8 mouse cellular contexts compared by ENCODE assay signal in genomic region chr2:122368081-122368971, GRCm38 (mm10). TPM values are rescaled to one million over a fixed set of nuclear protein-coding genes. Genes with fewer than 3 reads are reported as not detected.
DNase-seq lines count a peak whose midpoint lies in the region; ATAC-seq and TF ChIP-seq lines count a peak whose summit lies in the region.

No protein-coding gene starts in this region.

- peak overlapping the region; percentile 80 for H3K4me2 ChIP-seq in embryonic facial prominence, embryonic 13.5 days
- H3K4me2 ChIP-seq in intestine, embryonic 15.5 days (replicated peaks), result peak overlapping the region; percentile 88
- peak overlapping the region; percentile 97 for H3K4me2 ChIP-seq in liver, embryonic 16.5 days (ENCODE audit: low read depth, low read length)
- H3K4me2 ChIP-seq in stomach, embryonic 14.5 days (replicated peaks; ENCODE audit: low read depth, low read length), result peak overlapping the region; percentile 80

- TF ChIP-seq CTCF in gastrocnemius, adult 2 months (IDR thresholded peaks at IDR 0.05), result peak; percentile 14; the same call in 1 of the 2 replicates
- no peak for TF ChIP-seq CTCF in G1E (IDR thresholded peaks at IDR 0.05; ENCODE audit: low read depth, low read length)

- H3K27ac ChIP-seq in gastrocnemius, adult 2 months, result peak overlapping the region; percentile 86
- peak overlapping the region; percentile 44; the same call in 1 of the 2 replicates for H3K27ac ChIP-seq in embryonic facial prominence, embryonic 13.5 days
- peak overlapping the region; percentile 62; the same call in 1 of the 2 replicates for H3K27ac ChIP-seq in intestine, embryonic 15.5 days
- H3K27ac ChIP-seq in liver, embryonic 16.5 days (ENCODE audit: low read length), result peak overlapping the region; percentile 57
- peak overlapping the region; percentile 63; the same call in 1 of the 2 replicates for H3K27ac ChIP-seq in stomach, embryonic 14.5 days (ENCODE audit: low read length)

- H3K9me3 ChIP-seq in G1E (replicated peaks), result no peaks in the 10 kb centered on the region
- no peaks in the 10 kb centered on the region for H3K9me3 ChIP-seq in embryonic facial prominence, embryonic 13.5 days
- H3K9me3 ChIP-seq in intestine, embryonic 15.5 days, result no peaks in the 10 kb centered on the region
- H3K9me3 ChIP-seq in liver, embryonic 16.5 days (replicated peaks; ENCODE audit: control insufficient read depth, low read length), result no peaks in the 10 kb centered on the region
- H3K9me3 ChIP-seq in stomach, embryonic 14.5 days (ENCODE audit: control insufficient read depth, low read depth, low read length), result no peaks in the 10 kb centered on the region

- H3K4me1 ChIP-seq in G1E (ENCODE audit: insufficient read depth, low read depth, low read length), result peaks cover 31% of the 10 kb centered on the region
- H3K4me1 ChIP-seq in embryonic facial prominence, embryonic 13.5 days, result peaks cover 27% of the 10 kb centered on the region
- H3K4me1 ChIP-seq in intestine, embryonic 15.5 days (replicated peaks), result peaks cover 18% of the 10 kb centered on the region
- H3K4me1 ChIP-seq in liver, embryonic 16.5 days (ENCODE audit: control insufficient read depth, low read depth, low read length), result peaks cover 46% of the 10 kb centered on the region
- H3K4me1 ChIP-seq in stomach, embryonic 14.5 days (ENCODE audit: control insufficient read depth, insufficient read depth, low read length), result peaks cover 9% of the 10 kb centered on the region; the same call in 1 of the 2 replicates

- H3K4me3 ChIP-seq in gastrocnemius, adult 2 months, result peak overlapping the region; percentile 91
- H3K4me3 ChIP-seq in G1E (ENCODE audit: low read depth, low read length), result peak overlapping the region; percentile 72
- H3K4me3 ChIP-seq in embryonic facial prominence, embryonic 13.5 days, result peak overlapping the region; percentile 87
- H3K4me3 ChIP-seq in intestine, embryonic 15.5 days (replicated peaks), result peak overlapping the region; percentile 89
- peak overlapping the region; percentile 79 for H3K4me3 ChIP-seq in liver, embryonic 16.5 days (ENCODE audit: low read depth, low read length)
- H3K4me3 ChIP-seq in stomach, embryonic 14.5 days (ENCODE audit: low read depth, low read length), result peak overlapping the region; percentile 89

- intact Hi-C loops in gastrocnemius, adult 2 months (cut with DNase I), result no loop called here
- intact Hi-C loops in gastrocnemius, postnatal 36 days (cut with DNase I), result loop anchor here (5.0 kb wide), 1 partner anchor 204 kb away; no protein-coding TSS in a partner anchor

- DNase-seq in gastrocnemius, adult 2 months, result peak; percentile 65
- DNase-seq in gastrocnemius, postnatal 36 days, result no peak
- DNase-seq in G1E (ENCODE audit: low spot score), result peak; percentile 47
- no peak for DNase-seq in layer of hippocampus, postnatal 36 days

- no peaks in the 10 kb centered on the region for H3K36me3 ChIP-seq in G1E (replicated peaks)
- H3K36me3 ChIP-seq in embryonic facial prominence, embryonic 13.5 days, result peaks cover 13% of the 10 kb centered on the region
- H3K36me3 ChIP-seq in intestine, embryonic 15.5 days, result no peaks in the 10 kb centered on the region
- 0 out of 2 replicates have a peak, but pooled peaks cover 3% of the 10 kb centered on the region for H3K36me3 ChIP-seq in liver, embryonic 16.5 days (ENCODE audit: control insufficient read depth, insufficient read depth)
- H3K36me3 ChIP-seq in stomach, embryonic 14.5 days (ENCODE audit: control insufficient read depth, insufficient read depth, low read length), result no peaks in the 10 kb centered on the region

- H3K27me3 ChIP-seq in G1E (ENCODE audit: insufficient read depth, low read length), result peaks cover 39% of the 10 kb centered on the region
- H3K27me3 ChIP-seq in embryonic facial prominence, embryonic 13.5 days, result peaks cover 6% of the 10 kb centered on the region; the same call in 1 of the 2 replicates
- H3K27me3 ChIP-seq in intestine, embryonic 15.5 days (replicated peaks), result no peaks in the 10 kb centered on the region
- H3K27me3 ChIP-seq in liver, embryonic 16.5 days (ENCODE audit: control insufficient read depth, insufficient read depth, low read depth, low read length), result no peaks in the 10 kb centered on the region
- no peaks in the 10 kb centered on the region for H3K27me3 ChIP-seq in stomach, embryonic 14.5 days (ENCODE audit: control insufficient read depth, insufficient read depth, low read length)

- WGBS in embryonic facial prominence, embryonic 13.5 days, result under 1% methylated on average over 41 of the region's 55 CpGs
- WGBS in intestine, embryonic 15.5 days, result 2% methylated on average over 44 of the region's 55 CpGs
- WGBS in liver, embryonic 16.5 days (ENCODE audit: insufficient replicate concordance), result 4% methylated on average over 28 of the region's 55 CpGs
- under 1% methylated on average over 46 of the region's 55 CpGs for WGBS in stomach, embryonic 14.5 days

- peak overlapping the region; percentile 90 for H3K9ac ChIP-seq in embryonic facial prominence, embryonic 13.5 days
- peak overlapping the region; percentile 80 for H3K9ac ChIP-seq in intestine, embryonic 15.5 days
- H3K9ac ChIP-seq in liver, embryonic 16.5 days (ENCODE audit: low read depth, low read length), result peak overlapping the region; percentile 83
- H3K9ac ChIP-seq in stomach, embryonic 14.5 days (replicated peaks; ENCODE audit: low read depth, low read length), result peak overlapping the region; percentile 81

- no peak for ATAC-seq in G1E (ENCODE audit: extremely low read depth, insufficient number of reproducible peaks, low FRiP score, poor library complexity, severe bottlenecking)
- peak; percentile 49 for ATAC-seq in embryonic facial prominence, embryonic 13.5 days (ENCODE audit: insufficient number of reproducible peaks, insufficient read depth, low FRiP score, low TSS enrichment, low read depth)
- peak; percentile 75 for ATAC-seq in intestine, embryonic 15.5 days
- peak; percentile 11 for ATAC-seq in liver, embryonic 16.5 days (ENCODE audit: low read depth)
- peak; percentile 64; the same call in 1 of the 2 replicates for ATAC-seq in stomach, embryonic 14.5 days (ENCODE audit: insufficient number of reproducible peaks, insufficient read depth, low FRiP score, low read depth)

RNA-seq across cellular contexts. Expression of gene Shf, which starts 0.6 kb away (rescaled TPM):
- 1 to 10 TPM; 2.1 to 2.9 TPM for total RNA-seq in gastrocnemius, adult 2 months (2021)
- 1 to 10 TPM; 1.9 to 2.1 TPM for total RNA-seq in gastrocnemius, postnatal 36 days (2021)
- total RNA-seq in G1E (2014; fragmentation: Nextera tagmentation) (not detected in 2 replicates), G1E (2017) (0.22 and 0.35 TPM in 2 replicates)
- 0.27 and 0.54 TPM in 2 replicates for polyA plus RNA-seq in G1E (2012)
- polyA plus RNA-seq in embryonic facial prominence, embryonic 13.5 days (2015; fragmentation: Nextera tagmentation; extraction: Ambion mirVana), result 4.3 and 6.6 TPM in 2 replicates
- polyA plus RNA-seq in intestine, embryonic 15.5 days (2015; fragmentation: Nextera tagmentation; extraction: Ambion mirVana), result 2.7 and 3.6 TPM in 2 replicates
- polyA plus RNA-seq in liver, embryonic 16.5 days (2015; fragmentation: Nextera tagmentation; extraction: Ambion mirVana), result 0.89 and 1.3 TPM in 2 replicates
- polyA plus RNA-seq in stomach, embryonic 14.5 days (2014; fragmentation: Nextera tagmentation; extraction: Ambion mirVana), result 3.8 and 5.2 TPM in 2 replicates
- 10 to 100 TPM; 56.6 to 60.0 TPM for total RNA-seq in layer of hippocampus, postnatal 36 days (2021)

RNA-seq across cellular contexts. Expression of gene Duox1, which starts 52.9 kb away (rescaled TPM):
- under 1 TPM; 0.43 to 0.73 TPM for total RNA-seq in gastrocnemius, adult 2 months (2021)
- total RNA-seq in gastrocnemius, postnatal 36 days (2021), result under 1 TPM; 0.47 to 0.66 TPM
- not detected in 2 replicates for total RNA-seq in G1E (2014; fragmentation: Nextera tagmentation)
- total RNA-seq in G1E (2017), result not detected in 2 replicates
- polyA plus RNA-seq in G1E (2012), result not detected in 2 replicates
- 0.31 and 0.32 TPM in 2 replicates for polyA plus RNA-seq in embryonic facial prominence, embryonic 13.5 days (2015; fragmentation: Nextera tagmentation; extraction: Ambion mirVana)
- polyA plus RNA-seq in intestine, embryonic 15.5 days (2015; fragmentation: Nextera tagmentation; extraction: Ambion mirVana), result 0.03 and 0.08 TPM in 2 replicates
- polyA plus RNA-seq in liver, embryonic 16.5 days (2015; fragmentation: Nextera tagmentation; extraction: Ambion mirVana), result not detected in 2 replicates
- 0.36 and 0.53 TPM in 2 replicates for polyA plus RNA-seq in stomach, embryonic 14.5 days (2014; fragmentation: Nextera tagmentation; extraction: Ambion mirVana)
- not detected for total RNA-seq in layer of hippocampus, postnatal 36 days (2021)

RNA-seq across cellular contexts. Expression of gene Duoxa1, which starts 54.8 kb away (rescaled TPM):
- under 1 TPM; 0.28 to 0.95 TPM for total RNA-seq in gastrocnemius, adult 2 months (2021)
- under 1 TPM; 0.41 to 0.49 TPM for total RNA-seq in gastrocnemius, postnatal 36 days (2021)
- total RNA-seq in G1E (2014; fragmentation: Nextera tagmentation), result not detected in 2 replicates
- total RNA-seq in G1E (2017), result 0.11 TPM in 1 of 2 replicates, not detected in the other
- not detected in 2 replicates for polyA plus RNA-seq in G1E (2012)
- 1.6 and 1.9 TPM in 2 replicates for polyA plus RNA-seq in embryonic facial prominence, embryonic 13.5 days (2015; fragmentation: Nextera tagmentation; extraction: Ambion mirVana)
- polyA plus RNA-seq in intestine, embryonic 15.5 days (2015; fragmentation: Nextera tagmentation; extraction: Ambion mirVana), result not detected in 2 replicates
- 0.05 TPM in 1 of 2 replicates, not detected in the other for polyA plus RNA-seq in liver, embryonic 16.5 days (2015; fragmentation: Nextera tagmentation; extraction: Ambion mirVana)
- polyA plus RNA-seq in stomach, embryonic 14.5 days (2014; fragmentation: Nextera tagmentation; extraction: Ambion mirVana), result 3.0 and 3.8 TPM in 2 replicates
- total RNA-seq in layer of hippocampus, postnatal 36 days (2021), result not detected

RNA-seq across cellular contexts. Expression of gene Slc28a2, which starts 58.0 kb away (rescaled TPM):
- 1 to 10 TPM; 5.6 to 9.9 TPM for total RNA-seq in gastrocnemius, adult 2 months (2021)
- total RNA-seq in gastrocnemius, postnatal 36 days (2021), result 1 to 10 TPM; 3.8 to 6.0 TPM
- 0.19 TPM in 1 of 2 replicates, not detected in the other for total RNA-seq in G1E (2014; fragmentation: Nextera tagmentation)
- total RNA-seq in G1E (2017), result 0.05 and 0.06 TPM in 2 replicates
- 0.01 TPM in 1 of 2 replicates, not detected in the other for polyA plus RNA-seq in G1E (2012)
- polyA plus RNA-seq in embryonic facial prominence, embryonic 13.5 days (2015; fragmentation: Nextera tagmentation; extraction: Ambion mirVana), result 0.40 TPM in 1 of 2 replicates, not detected in the other
- polyA plus RNA-seq in intestine, embryonic 15.5 days (2015; fragmentation: Nextera tagmentation; extraction: Ambion mirVana), result 63.2 and 66.0 TPM in 2 replicates
- 1.6 and 2.3 TPM in 2 replicates for polyA plus RNA-seq in liver, embryonic 16.5 days (2015; fragmentation: Nextera tagmentation; extraction: Ambion mirVana)
- polyA plus RNA-seq in stomach, embryonic 14.5 days (2014; fragmentation: Nextera tagmentation; extraction: Ambion mirVana), result 6.6 and 6.9 TPM in 2 replicates
- not detected for total RNA-seq in layer of hippocampus, postnatal 36 days (2021)

Comparison
In these comparisons a context has a peak if more than half of its experiments do, and no peak if none do; other contexts are left out.
1. DNase-seq: peak in gastrocnemius, adult 2 months (single experiment) and G1E (single experiment); none in gastrocnemius, postnatal 36 days (0 of 2) and layer of hippocampus, postnatal 36 days (0 of 2).
2. Peak in every context shown above with its lines, with median percentiles within 50 percentile points of each other: H3K27ac ChIP-seq, H3K4me3 ChIP-seq, H3K4me2 ChIP-seq and H3K9ac ChIP-seq.